Mouse (Mus musculus) erythroblast, embryonic 14.5 days (primary cell): ENCODE results near the gene Atf7.

Experiments
- GATA1 ChIP-seq: IDR thresholded peaks from 2 replicates; pipeline ENCODE4 v1.6.1; 2012; ENCODE audit warnings: low read length, inconsistent platforms, mixed read lengths
- TAL1 ChIP-seq: IDR thresholded peaks from 3 replicates; pipeline ENCODE4 v1.6.1; 2012; ENCODE audit warnings: low read length, inconsistent platforms, mixed read lengths

GRCm38 (mm10) chr15:102572081-102572480, 53.2 kb downstream of the Atf7 start:
- TF ChIP-seq TAL1 = no peak
- TF ChIP-seq GATA1 = no peak
